Mouse (Mus musculus) neural tube, embryonic 14.5 days (tissue): Measurements from ENCODE around the gene Krtap3-2. TPM values are rescaled to one million over a fixed set of nuclear protein-coding genes. Genes with fewer than 3 reads are reported as not detected.

Experiments
- ATAC-seq: fragments of 200-750 bp; cut with Nextera tagmentation; 2 replicates; pipeline ENCODE4 v1.8.0; 2017; ENCODE audit warnings: low read depth, mild to moderate bottlenecking, moderate TSS enrichment, moderate library complexity
- H3K27ac ChIP-seq: fragments of 300-500 bp; sonication (generic); 2 replicates; pipeline ENCODE4 v1.5.1; 2014; ENCODE audit warnings: low read depth, mild to moderate bottlenecking, control low read depth, low read length, moderate library complexity, mixed read lengths
- H3K27me3 ChIP-seq: fragments of 300-500 bp; sonication (generic); 2 replicates; pipeline ENCODE4 v1.6.1; 2014; ENCODE audit warnings: low read length; ENCODE audit not compliant: control insufficient read depth, insufficient read depth
- H3K36me3 ChIP-seq: fragments of 300-500 bp; sonication (generic); 2 replicates; pipeline ENCODE4 v1.6.1; 2014; ENCODE audit warnings: low read length, mixed read lengths; ENCODE audit not compliant: control insufficient read depth, insufficient read depth
- H3K4me1 ChIP-seq: fragments of 300-500 bp; sonication (generic); 2 replicates; pipeline ENCODE4 v1.6.1; 2014; ENCODE audit warnings: low read length; ENCODE audit not compliant: control insufficient read depth, insufficient read depth
- H3K4me2 ChIP-seq: fragments of 300-500 bp; sonication (generic); 2 replicates; pipeline ENCODE4 v1.6.1; 2014; ENCODE audit warnings: mild to moderate bottlenecking, low read depth, low read length, control low read depth
- H3K4me3 ChIP-seq: fragments of 300-500 bp; sonication (generic); 2 replicates; pipeline ENCODE4 v1.5.1; 2014; ENCODE audit warnings: low read depth, low read length, control low read depth, mixed read lengths
- H3K9ac ChIP-seq: fragments of 300-500 bp; sonication (generic); replicated peaks from 2 replicates; pipeline ENCODE4 v1.6.1; 2014; ENCODE audit warnings: low read depth, mild to moderate bottlenecking, control low read depth, low read length, mixed read lengths
- H3K9me3 ChIP-seq: fragments of 300-500 bp; sonication (generic); 2 replicates; pipeline ENCODE4 v1.6.1; 2016; ENCODE audit warnings: low read length; ENCODE audit not compliant: control insufficient read depth
- WGBS: fragments of 180-500 bp; shearing (Covaris S2); extraction: QIAGEN DNeasy Blood & Tissue Kit; methylation state at CpG from one replicate; pipeline ENCODE4 v1.1.7; 2014; 5-methylcytosine and 5-hydroxymethylcytosine counted together
- polyA plus RNA-seq: library from polyadenylated mRNA; unstranded; fragments of >200 nt; fragmentation: Nextera tagmentation; extraction: Ambion mirVana; gene quantifications from 2 replicates; pipeline ENCODE4 v1.2.1, GENCODE M21; 2014

The Krtap3-2 gene
- polyA plus RNA-seq, 1 experiment from 2014 or later, result not detected

- Histone ChIP-seq H3K27ac (no peak overlapping the region), H3K9me3 (no peaks in the 10 kb centered on the region), H3K9ac (no peak overlapping the region), H3K36me3 (no peaks in the 10 kb centered on the region), H3K4me2 (no peak overlapping the region), H3K4me1 (no peaks in the 10 kb centered on the region), H3K27me3 (no peaks in the 10 kb centered on the region), H3K4me3 (no peak overlapping the region)
- WGBS, result 57% methylated on average over 9 of the region's 9 CpGs
- ATAC-seq, result no peak
These were observed 16.9 kb downstream of the Krtap3-2 start for GRCm38 (mm10) chr11:99539721-99540120.

- Histone ChIP-seq H3K4me3 (no peak within 1 kb of the TSS), H3K27ac (no peak within 1 kb of the TSS), H3K27me3 (no peaks in the 10 kb centered on the region), H3K36me3 (no peaks in the 10 kb centered on the region), H3K9ac (no peak within 1 kb of the TSS), H3K9me3 (no peaks in the 10 kb centered on the region), H3K4me2 (no peak within 1 kb of the TSS), H3K4me1 (no peaks in the 10 kb centered on the region)
- WGBS, result 77% methylated on average over 13 of the region's 13 CpGs
- ATAC-seq, result no peak
These were observed 35.3 kb downstream of the Krtap3-2 start, which contains the start of gene Krt39 for GRCm38 (mm10) chr11:99521288-99521860. Gene Krt39, minus strand, starts transcription at chr11:99521338.

GRCm38 (mm10) chr11:99514098-99514497, 42.6 kb downstream of the Krtap3-2 start:
- no peak for ATAC-seq
- Histone ChIP-seq H3K9me3 (no peaks in the 10 kb centered on the region), H3K4me3 (no peak overlapping the region), H3K27ac (no peak overlapping the region), H3K36me3 (no peaks in the 10 kb centered on the region), H3K4me1 (no peaks in the 10 kb centered on the region), H3K9ac (no peak overlapping the region), H3K4me2 (no peak overlapping the region), H3K27me3 (no peaks in the 10 kb centered on the region)
- 91% methylated on average over 8 of the region's 8 CpGs for WGBS

Other genes with a start within 250 kb of the Krtap3-2 start
- 0.45 and 0.79 TPM in 2 replicates for gene Krt25, start 233.9 kb downstream of the Krtap3-2 start, polyA plus RNA-seq
- 0.10 and 0.29 TPM in 2 replicates for gene Krt26, start 218.9 kb downstream of the Krtap3-2 start, polyA plus RNA-seq
- 0.43 TPM in 1 of 2 replicates, not detected in the other for gene Krt27, start 205.7 kb downstream of the Krtap3-2 start, polyA plus RNA-seq
- 0.24 and 0.32 TPM in 2 replicates for gene Krt28, start 181.9 kb downstream of the Krtap3-2 start, polyA plus RNA-seq
- 33.7 and 39.7 TPM in 2 replicates for gene Krt10, start 167.5 kb downstream of the Krtap3-2 start, polyA plus RNA-seq
- gene Krt12, start 134.6 kb downstream of the Krtap3-2 start, polyA plus RNA-seq, result not detected in 2 replicates
- gene Krt20, start 118.7 kb downstream of the Krtap3-2 start, polyA plus RNA-seq, result 0.13 TPM in 2 replicates
- gene Krt23, start 63.7 kb downstream of the Krtap3-2 start, polyA plus RNA-seq, result 0.22 TPM in 1 of 2 replicates, not detected in the other
- not detected in 2 replicates for gene Krt39, start 35.5 kb downstream of the Krtap3-2 start, polyA plus RNA-seq
- gene Krt40, start 13.7 kb downstream of the Krtap3-2 start, polyA plus RNA-seq, result not detected in 2 replicates
- gene Krtap3-3, start 6.0 kb downstream of the Krtap3-2 start, polyA plus RNA-seq, result not detected in 2 replicates
- gene Gm11939, start 2.6 kb upstream of the Krtap3-2 start, polyA plus RNA-seq, result not detected in 2 replicates
- gene Krtap3-1, start 9.8 kb upstream of the Krtap3-2 start, polyA plus RNA-seq, result not detected in 2 replicates
- not detected in 2 replicates for gene Krtap1-5, start 24.2 kb upstream of the Krtap3-2 start, polyA plus RNA-seq
- gene Krtap1-4, start 26.8 kb upstream of the Krtap3-2 start, polyA plus RNA-seq, result not detected in 2 replicates
- not detected in 2 replicates for gene Krtap1-3, start 34.5 kb upstream of the Krtap3-2 start, polyA plus RNA-seq
- not detected in 2 replicates for gene Krtap9-3, start 41.3 kb upstream of the Krtap3-2 start, polyA plus RNA-seq
- gene Gm11938, start 46.5 kb upstream of the Krtap3-2 start, polyA plus RNA-seq, result not detected in 2 replicates
- not detected in 2 replicates for gene Gm11937, start 53.3 kb upstream of the Krtap3-2 start, polyA plus RNA-seq
- not detected in 2 replicates for gene Krtap2-4, start 58.0 kb upstream of the Krtap3-2 start, polyA plus RNA-seq
- not detected in 2 replicates for gene Gm11562, start 63.6 kb upstream of the Krtap3-2 start, polyA plus RNA-seq
- gene Krtap4-1, start 71.4 kb upstream of the Krtap3-2 start, polyA plus RNA-seq, result not detected in 2 replicates
- gene Krtap4-2, start 78.2 kb upstream of the Krtap3-2 start, polyA plus RNA-seq, result not detected in 2 replicates
- not detected in 2 replicates for gene Krtap4-7, start 87.2 kb upstream of the Krtap3-2 start, polyA plus RNA-seq
- gene Gm11555, start 93.4 kb upstream of the Krtap3-2 start, polyA plus RNA-seq, result not detected in 2 replicates
- not detected in 2 replicates for gene Gm11563, start 102.1 kb upstream of the Krtap3-2 start, polyA plus RNA-seq
- not detected in 2 replicates for gene Krtap4-6, start 109.1 kb upstream of the Krtap3-2 start, polyA plus RNA-seq
- not detected in 2 replicates for gene Gm14190, start 133.9 kb upstream of the Krtap3-2 start, polyA plus RNA-seq
- not detected in 2 replicates for gene Gm14180, start 177.4 kb upstream of the Krtap3-2 start, polyA plus RNA-seq
- not detected in 2 replicates for gene Gm11595, start 216.1 kb upstream of the Krtap3-2 start, polyA plus RNA-seq
- not detected in 2 replicates for gene Krtap4-8, start 223.9 kb upstream of the Krtap3-2 start, polyA plus RNA-seq
- gene Krtap4-9, start 228.3 kb upstream of the Krtap3-2 start, polyA plus RNA-seq, result not detected in 2 replicates
- not detected in 2 replicates for gene Gm11596, start 236.6 kb upstream of the Krtap3-2 start, polyA plus RNA-seq
- not detected in 2 replicates for gene Gm11569, start 242.1 kb upstream of the Krtap3-2 start, polyA plus RNA-seq
- gene Gm11554, start 247.6 kb upstream of the Krtap3-2 start, polyA plus RNA-seq, result not detected in 2 replicates